Mouse (Mus musculus) hindbrain, postnatal 0 days (tissue): ENCODE data around the gene Plpp2. TPM values are rescaled to one million over a fixed set of nuclear protein-coding genes. Genes with fewer than 3 reads are reported as not detected.

ENCODE experiments used
- ATAC-seq: fragments of 200-750 bp; cut with Nextera tagmentation; 2 replicates; pipeline ENCODE4 v1.8.0; 2017; ENCODE audit warnings: mild to moderate bottlenecking, moderate TSS enrichment, moderate library complexity
- DNase-seq: peaks from one replicate; pipeline ENCODE4 v3.0.0-alpha.2; 2015; ENCODE audit warnings: low spot score
- H3K27ac ChIP-seq: fragments of 300-500 bp; sonication (generic); 2 replicates; pipeline ENCODE4 v1.5.1; 2014; ENCODE audit warnings: mild to moderate bottlenecking
- H3K27me3 ChIP-seq: fragments of 300-500 bp; sonication (generic); 2 replicates; pipeline ENCODE4 v1.6.1; 2014; ENCODE audit warnings: low read length, mixed read lengths; ENCODE audit not compliant: insufficient read depth
- H3K36me3 ChIP-seq: fragments of 300-500 bp; sonication (generic); 2 replicates; pipeline ENCODE4 v1.6.1; 2014; ENCODE audit warnings: low read length, mixed read lengths; ENCODE audit not compliant: insufficient read depth
- H3K4me1 ChIP-seq: fragments of 300-500 bp; sonication (generic); 2 replicates; pipeline ENCODE4 v1.6.1; 2014; ENCODE audit warnings: antibody characterized with exemption, low read length, mixed read lengths; ENCODE audit not compliant: insufficient read depth
- H3K4me2 ChIP-seq: fragments of 300-500 bp; sonication (generic); 2 replicates; pipeline ENCODE4 v1.6.1; 2014; ENCODE audit warnings: low read depth, mild to moderate bottlenecking, low read length, moderate library complexity, mixed read lengths
- H3K4me3 ChIP-seq: fragments of 300-500 bp; sonication (generic); 2 replicates; pipeline ENCODE4 v1.5.1; 2014; ENCODE audit warnings: low read length
- H3K9ac ChIP-seq: fragments of 300-500 bp; sonication (generic); replicated peaks from 2 replicates; pipeline ENCODE4 v1.6.1; 2014; ENCODE audit warnings: mild to moderate bottlenecking, low read length, moderate library complexity, mixed read lengths
- H3K9me3 ChIP-seq: fragments of 300-500 bp; sonication (generic); 2 replicates; pipeline ENCODE4 v1.6.1; 2016; ENCODE audit warnings: low read length, mixed read lengths
- CTCF ChIP-seq: IDR thresholded peaks from 2 replicates; pipeline ENCODE4 v1.5.1; 2016; ENCODE audit warnings: antibody characterized with exemption, control low read depth, low read depth
- WGBS: fragments of 180-500 bp; shearing (Covaris S2); extraction: QIAGEN DNeasy Blood & Tissue Kit; methylation state at CpG from one replicate; pipeline ENCODE4 v1.1.7; 2014; 5-methylcytosine and 5-hydroxymethylcytosine counted together
- polyA plus RNA-seq: library from polyadenylated mRNA; unstranded; fragments of >200 nt; fragmentation: Nextera tagmentation; extraction: Ambion mirVana; gene quantifications from 2 replicates; pipeline ENCODE4 v1.2.1, GENCODE M21; 2015
- total RNA-seq: library from RNA; depleted of rRNA; stranded (reverse); fragments of >200 nt; gene quantifications from 2 replicates; pipeline ENCODE4 v1.2.3, GENCODE M21; 2014

The Plpp2 gene
- total and polyA plus RNA-seq, 2 experiments from 2014 or later, result 17.7 to 30.3 TPM

- Histone ChIP-seq H3K27ac (no peak overlapping the region; the same call in 1 of the 2 replicates), H3K9me3 (no peaks in the 10 kb centered on the region), H3K27me3 (no peaks in the 10 kb centered on the region), H3K4me1 (peaks cover 8% of the 10 kb centered on the region; the same call in 1 of the 2 replicates), H3K9ac (peak overlapping the region; percentile 53), H3K36me3 (no peaks in the 10 kb centered on the region), H3K4me2 (peak overlapping the region; percentile 93), H3K4me3 (peak overlapping the region; percentile 59)
- ATAC-seq (peak; percentile 2; the same call in 1 of the 2 replicates), DNase-seq (no peak)
- TF ChIP-seq CTCF, result no peak
- WGBS, result 28% methylated on average over 3 of the region's 3 CpGs
Observed at GRCm38 (mm10) chr10:79532678-79533077, 918 bp downstream of the Plpp2 start.

GRCm38 (mm10) chr10:79531593-79531992 lies 2.0 kb downstream of the Plpp2 start:
- ATAC-seq, result no peak
- TF ChIP-seq CTCF, result no peak
- Histone ChIP-seq H3K4me3 (no peak overlapping the region), H3K9me3 (no peaks in the 10 kb centered on the region), H3K4me2 (no peak overlapping the region), H3K27me3 (no peaks in the 10 kb centered on the region), H3K36me3 (no peaks in the 10 kb centered on the region), H3K27ac (no peak overlapping the region), H3K4me1 (peaks cover 8% of the 10 kb centered on the region; the same call in 1 of the 2 replicates), H3K9ac (no peak overlapping the region)
- no peak for DNase-seq
- 85% methylated on average over 3 of the region's 3 CpGs for WGBS

GRCm38 (mm10) chr10:79530721-79531120 lies 2.9 kb downstream of the Plpp2 start:
- TF ChIP-seq CTCF, result no peak
- no peaks in the 10 kb centered on the region for H3K36me3 ChIP-seq
- H3K9ac ChIP-seq, result no peak overlapping the region
- no peak for ATAC-seq
- no peak for DNase-seq
- no peaks in the 10 kb centered on the region for H3K9me3 ChIP-seq
- no peak overlapping the region for H3K27ac ChIP-seq
- WGBS, result 97% methylated on average over 13 of the region's 13 CpGs
- no peak overlapping the region for H3K4me2 ChIP-seq
- peaks cover 8% of the 10 kb centered on the region; the same call in 1 of the 2 replicates for H3K4me1 ChIP-seq
- no peak overlapping the region for H3K4me3 ChIP-seq
- no peaks in the 10 kb centered on the region for H3K27me3 ChIP-seq

- no peaks in the 10 kb centered on the region for H3K9me3 ChIP-seq
- H3K4me1 ChIP-seq, result peaks cover 8% of the 10 kb centered on the region; the same call in 1 of the 2 replicates
- ATAC-seq (no peak), DNase-seq (no peak)
- no peak overlapping the region for H3K27ac ChIP-seq
- H3K27me3 ChIP-seq, result no peaks in the 10 kb centered on the region
- H3K4me2 ChIP-seq, result no peak overlapping the region
- no peak overlapping the region for H3K9ac ChIP-seq
- no peak for TF ChIP-seq CTCF
- WGBS, result 70% methylated on average over 8 of the region's 8 CpGs
- no peak overlapping the region for H3K4me3 ChIP-seq
- no peaks in the 10 kb centered on the region for H3K36me3 ChIP-seq
Observed at GRCm38 (mm10) chr10:79530241-79530640, 3.4 kb downstream of the Plpp2 start.

GRCm38 (mm10) chr10:79528081-79528480 lies 5.5 kb downstream of the Plpp2 start:
- H3K36me3 ChIP-seq, result no peaks in the 10 kb centered on the region
- H3K4me1 ChIP-seq, result peaks cover 4% of the 10 kb centered on the region; the same call in 1 of the 2 replicates
- 86% methylated on average over 3 of the region's 3 CpGs for WGBS
- ATAC-seq, result no peak
- no peak overlapping the region for H3K4me2 ChIP-seq
- peak; percentile 12; the same call in 1 of the 2 replicates for TF ChIP-seq CTCF
- H3K27ac ChIP-seq, result no peak overlapping the region
- no peaks in the 10 kb centered on the region for H3K27me3 ChIP-seq
- no peak for DNase-seq
- no peak overlapping the region for H3K4me3 ChIP-seq
- H3K9ac ChIP-seq, result no peak overlapping the region
- no peaks in the 10 kb centered on the region for H3K9me3 ChIP-seq

- 92% methylated on average over 6 of the region's 6 CpGs for WGBS
- no peak overlapping the region for H3K27ac ChIP-seq
- H3K36me3 ChIP-seq, result no peaks in the 10 kb centered on the region
- no peak overlapping the region for H3K9ac ChIP-seq
- no peak overlapping the region for H3K4me3 ChIP-seq
- H3K4me2 ChIP-seq, result no peak overlapping the region
- TF ChIP-seq CTCF, result no peak
- no peaks in the 10 kb centered on the region for H3K9me3 ChIP-seq
- ATAC-seq, result no peak
- DNase-seq, result no peak
- no peaks in the 10 kb centered on the region for H3K4me1 ChIP-seq
- no peaks in the 10 kb centered on the region for H3K27me3 ChIP-seq
Observed at GRCm38 (mm10) chr10:79527453-79527845, 6.1 kb downstream of the Plpp2 start.

- no peak overlapping the region for H3K27ac ChIP-seq
- H3K4me3 ChIP-seq, result no peak overlapping the region
- H3K36me3 ChIP-seq, result no peaks in the 10 kb centered on the region
- H3K27me3 ChIP-seq, result no peaks in the 10 kb centered on the region
- no peak for TF ChIP-seq CTCF
- H3K9ac ChIP-seq, result no peak overlapping the region
- 0 out of 2 replicates have a peak, but pooled peaks have one; percentile 16 for ATAC-seq
- H3K9me3 ChIP-seq, result no peaks in the 10 kb centered on the region
- no peak overlapping the region for H3K4me2 ChIP-seq
- 92% methylated on average over 12 of the region's 12 CpGs for WGBS
- H3K4me1 ChIP-seq, result no peaks in the 10 kb centered on the region
- DNase-seq, result no peak
Observed at GRCm38 (mm10) chr10:79526661-79527452, 6.7 kb downstream of the Plpp2 start.
